Mouse (Mus musculus): ENCODE results near the gene Hoxd10.

Hoxd10 gene

DNA sequence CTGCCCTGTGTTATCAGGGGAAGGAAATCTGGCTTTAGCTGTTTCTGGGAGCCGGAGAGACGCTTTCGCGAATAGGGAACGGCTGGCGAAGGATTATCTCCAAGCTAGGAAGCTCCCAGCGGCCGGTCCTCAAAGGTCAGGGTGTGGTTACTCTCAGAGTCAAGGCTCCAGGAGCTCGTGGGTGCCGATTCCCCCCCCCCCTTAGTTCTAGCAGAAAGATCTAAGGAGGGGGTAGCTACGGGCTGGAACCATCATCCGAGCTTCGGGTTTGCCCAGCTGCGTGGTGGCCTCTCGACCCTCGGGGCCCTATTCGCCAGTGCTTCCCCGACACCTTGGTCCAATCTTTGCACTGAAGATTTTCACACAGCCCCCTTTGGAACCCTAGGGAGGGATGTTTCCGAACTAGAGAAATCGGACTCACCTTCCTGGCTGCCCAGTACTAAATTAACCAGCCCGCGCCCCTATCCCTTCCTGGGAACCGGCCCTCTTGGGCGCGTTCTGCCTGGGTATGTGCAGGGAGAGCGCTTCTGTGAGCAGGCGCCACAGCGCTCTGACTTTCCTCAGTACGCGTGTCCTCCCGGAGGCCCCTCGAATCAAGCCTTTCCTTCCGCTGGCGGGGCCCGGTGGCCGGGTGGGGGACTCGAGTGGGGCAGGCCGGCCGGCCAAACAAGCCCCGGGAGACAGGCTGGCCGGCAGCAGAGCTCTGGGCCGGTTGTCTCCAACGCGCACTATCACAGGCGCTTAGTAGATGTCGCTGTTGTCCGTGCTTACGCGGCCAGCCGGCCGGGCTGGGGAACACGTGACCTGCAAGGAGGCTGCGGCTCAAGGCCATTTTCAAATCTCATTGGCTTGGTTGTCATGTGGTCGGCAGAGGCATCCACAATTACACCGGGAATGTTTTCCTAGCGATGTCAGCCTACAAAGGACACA is at the start of gene Hoxd10:
Hoxd10 (plus strand) TSS at position 903 of the 930 bp plus-strand sequence.
- Histone ChIP-seq H3K36me3 (ENCODE audit: insufficient read depth, low read length) (no peaks in the 10 kb centered on the region), H3K4me3 (replicated peaks; ENCODE audit: low read length) (peak within 1 kb of the TSS; percentile 69), H3K4me1 (replicated peaks; ENCODE audit: low read depth, low read length) (peaks cover 58% of the 10 kb centered on the region), H3K9me3 (ENCODE audit: low read length) (no peaks in the 10 kb centered on the region), H3K27me3 (ENCODE audit: insufficient read depth, low read length) (peaks cover 96% of the 10 kb centered on the region)
- no peak for TF ChIP-seq NANOG (IDR thresholded peaks at IDR 0.05; ENCODE audit: borderline replicate concordance, low read length)
- no peak for TF ChIP-seq CTCF (conservative IDR thresholded peaks at IDR 0.05; ENCODE audit: low read length)
- no peak for TF ChIP-seq POU5F1 (IDR thresholded peaks at IDR 0.05; ENCODE audit: borderline replicate concordance, low read length)

DNA sequence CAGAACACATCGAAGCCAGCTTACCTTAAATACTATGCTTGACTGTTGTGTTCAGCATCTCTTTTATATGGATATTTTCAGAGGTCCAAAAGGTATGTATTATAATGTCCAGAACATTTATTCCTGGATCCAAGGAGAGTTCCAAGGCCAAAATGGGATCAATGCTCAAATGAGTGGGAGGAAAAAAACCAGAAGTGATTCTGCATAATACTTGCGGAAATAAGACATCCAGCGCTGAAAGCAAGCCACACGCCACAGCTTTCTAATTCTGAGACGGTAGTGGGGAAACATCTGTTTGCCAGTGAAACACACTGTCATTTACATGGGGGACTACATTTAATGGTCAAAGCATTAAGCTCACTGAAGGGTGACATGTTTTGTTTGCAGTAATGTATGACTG is 49.3 kb upstream of the Hoxd10 start:
- Histone ChIP-seq H3K4me3 (replicated peaks; ENCODE audit: low read length) (no peak overlapping the region), H3K27me3 (ENCODE audit: insufficient read depth, low read length) (peaks cover 32% of the 10 kb centered on the region), H3K36me3 (ENCODE audit: insufficient read depth, low read length) (no peaks in the 10 kb centered on the region), H3K4me1 (replicated peaks; ENCODE audit: low read depth, low read length) (peaks cover 4% of the 10 kb centered on the region), H3K9me3 (ENCODE audit: low read length) (no peaks in the 10 kb centered on the region)
- TF ChIP-seq NANOG (IDR thresholded peaks at IDR 0.05; ENCODE audit: borderline replicate concordance, low read length) (no peak), CTCF (conservative IDR thresholded peaks at IDR 0.05; ENCODE audit: low read length) (no peak)

DNA sequence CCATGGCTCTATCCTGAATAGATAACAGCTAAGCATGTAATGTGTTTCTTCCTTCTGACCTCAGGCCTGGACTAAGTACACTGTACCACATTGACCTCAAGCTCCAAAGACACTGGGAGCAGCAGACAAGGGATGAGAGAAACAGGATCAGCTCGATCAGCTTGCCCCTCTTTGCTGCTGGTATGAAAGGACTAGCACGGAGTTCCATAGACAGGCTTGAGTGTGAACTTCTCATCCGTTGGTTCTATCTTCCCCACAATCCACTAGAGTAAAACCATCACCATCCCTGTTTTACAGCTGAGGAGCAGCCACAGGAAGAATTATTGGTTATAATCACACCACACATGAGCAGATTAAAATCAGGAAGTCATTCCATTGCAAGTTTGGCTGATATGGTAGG is 46.1 kb upstream of the Hoxd10 start:
- Histone ChIP-seq H3K4me3 (replicated peaks; ENCODE audit: low read length) (no peak overlapping the region), H3K27me3 (ENCODE audit: insufficient read depth, low read length) (peaks cover 64% of the 10 kb centered on the region), H3K9me3 (ENCODE audit: low read length) (no peaks in the 10 kb centered on the region), H3K36me3 (ENCODE audit: insufficient read depth, low read length) (no peaks in the 10 kb centered on the region), H3K4me1 (replicated peaks; ENCODE audit: low read depth, low read length) (peaks cover 20% of the 10 kb centered on the region)
- TF ChIP-seq CTCF (conservative IDR thresholded peaks at IDR 0.05; ENCODE audit: low read length): no peak
- no peak for TF ChIP-seq NANOG (IDR thresholded peaks at IDR 0.05; ENCODE audit: borderline replicate concordance, low read length)
- no peak for TF ChIP-seq POU5F1 (IDR thresholded peaks at IDR 0.05; ENCODE audit: borderline replicate concordance, low read length)

DNA sequence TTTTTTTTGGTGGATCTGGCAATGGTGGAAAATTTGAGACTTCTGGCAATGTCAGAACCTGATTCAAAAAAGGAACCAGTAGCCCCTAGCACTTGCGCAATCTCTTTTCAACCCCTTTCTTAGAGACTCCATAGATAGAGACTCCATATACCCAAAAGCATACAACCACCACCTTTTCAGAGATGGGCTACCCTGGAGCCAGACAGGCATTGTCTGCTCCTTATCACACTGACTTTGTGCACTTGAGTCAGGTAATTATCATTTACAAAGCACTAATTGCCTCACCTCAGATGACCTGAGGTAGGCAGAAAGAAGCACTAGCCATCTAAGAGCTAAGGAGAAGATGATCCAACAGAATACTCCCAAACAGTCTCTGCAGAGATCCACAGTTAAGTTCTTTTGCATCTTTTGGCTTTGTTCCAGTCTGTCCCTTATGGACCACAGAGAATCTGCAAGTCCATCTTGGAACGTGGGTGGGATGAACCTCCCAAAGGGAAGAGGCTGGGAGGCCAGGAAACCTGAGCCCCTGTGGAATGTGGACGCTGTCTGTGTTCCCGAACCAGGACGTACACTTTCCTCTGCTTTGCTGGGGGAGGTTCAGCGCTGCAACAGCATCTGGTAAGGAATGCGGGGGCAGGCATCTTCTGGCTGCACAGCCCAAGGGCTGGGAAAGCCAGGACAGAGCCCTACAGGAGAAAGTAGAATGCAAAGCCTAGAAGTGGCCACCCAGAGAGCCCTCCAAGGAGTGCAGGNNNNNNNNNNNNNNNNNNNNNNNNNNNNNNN is 44.5 kb upstream of the Hoxd10 start:
- TF ChIP-seq NANOG (IDR thresholded peaks at IDR 0.05; ENCODE audit: borderline replicate concordance, low read length) (no peak), CTCF (conservative IDR thresholded peaks at IDR 0.05; ENCODE audit: low read length) (no peak), POU5F1 (IDR thresholded peaks at IDR 0.05; ENCODE audit: borderline replicate concordance, low read length) (no peak)
- no peaks in the 10 kb centered on the region for H3K9me3 ChIP-seq (ENCODE audit: low read length)
- H3K4me3 ChIP-seq (replicated peaks; ENCODE audit: low read length): no peak overlapping the region
- peaks cover 20% of the 10 kb centered on the region for H3K4me1 ChIP-seq (replicated peaks; ENCODE audit: low read depth, low read length)
- H3K27me3 ChIP-seq (ENCODE audit: insufficient read depth, low read length): peaks cover 78% of the 10 kb centered on the region
- H3K36me3 ChIP-seq (ENCODE audit: insufficient read depth, low read length): no peaks in the 10 kb centered on the region

DNA sequence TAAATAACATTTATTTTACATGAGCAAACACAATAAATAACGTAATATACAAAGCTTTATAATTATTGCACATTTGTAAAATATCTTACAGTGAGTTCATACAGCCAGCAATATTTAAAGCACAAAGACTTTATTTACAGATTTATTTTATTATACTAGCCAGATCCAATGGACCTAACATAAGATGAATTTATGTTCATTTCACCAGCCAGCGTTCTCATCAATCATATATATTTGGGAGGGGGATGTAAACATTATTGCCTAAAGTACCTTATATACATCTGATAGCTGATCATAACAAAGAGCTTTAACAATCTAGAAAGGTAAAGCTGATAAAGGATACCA is 38.8 kb upstream of the Hoxd10 start:
- Histone ChIP-seq H3K27me3 (ENCODE audit: insufficient read depth, low read length) (peaks cover 84% of the 10 kb centered on the region), H3K9me3 (ENCODE audit: low read length) (no peaks in the 10 kb centered on the region), H3K36me3 (ENCODE audit: insufficient read depth, low read length) (no peaks in the 10 kb centered on the region), H3K4me1 (replicated peaks; ENCODE audit: low read depth, low read length) (peaks cover 23% of the 10 kb centered on the region), H3K4me3 (replicated peaks; ENCODE audit: low read length) (no peak overlapping the region)
- no peak for TF ChIP-seq NANOG (IDR thresholded peaks at IDR 0.05; ENCODE audit: borderline replicate concordance, low read length)
- TF ChIP-seq POU5F1 (IDR thresholded peaks at IDR 0.05; ENCODE audit: borderline replicate concordance, low read length): no peak
- no peak for TF ChIP-seq CTCF (conservative IDR thresholded peaks at IDR 0.05; ENCODE audit: low read length)

DNA sequence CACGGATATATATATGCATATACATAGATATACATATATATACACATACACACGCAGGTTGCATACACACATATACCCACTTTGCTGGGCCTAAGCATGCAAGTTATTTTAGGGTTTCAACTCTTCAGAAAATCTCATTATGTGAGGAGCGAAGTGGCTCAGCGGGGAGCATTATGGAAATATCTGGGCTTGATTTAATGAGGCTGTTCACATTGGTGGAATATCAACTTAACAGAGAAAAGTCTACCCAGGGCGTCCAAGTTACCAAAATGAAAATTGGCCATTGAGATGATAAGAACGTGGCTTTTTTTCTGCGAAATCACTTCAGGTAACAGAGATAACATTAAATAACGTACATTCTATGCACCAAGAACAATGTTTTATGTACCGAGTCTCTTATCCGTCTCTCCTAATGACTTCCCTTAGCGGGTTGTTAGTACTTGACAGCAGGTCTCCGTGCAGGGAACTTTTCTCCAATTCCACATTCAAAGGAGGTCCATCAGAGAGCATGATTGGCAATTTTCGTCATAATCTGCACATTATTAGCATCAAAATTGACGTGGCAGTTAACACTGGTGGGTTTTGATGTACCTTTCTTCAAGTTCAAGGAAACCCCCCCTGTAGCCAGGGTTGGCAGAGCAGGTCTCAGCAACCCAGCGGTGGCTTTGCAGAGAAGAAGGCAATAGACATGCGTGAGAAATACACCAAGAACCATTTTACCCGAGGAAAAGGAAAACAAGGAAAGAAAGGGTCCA is 37.8 kb upstream of the Hoxd10 start:
- TF ChIP-seq NANOG (IDR thresholded peaks at IDR 0.05; ENCODE audit: borderline replicate concordance, low read length) (no peak), POU5F1 (IDR thresholded peaks at IDR 0.05; ENCODE audit: borderline replicate concordance, low read length) (no peak), CTCF (conservative IDR thresholded peaks at IDR 0.05; ENCODE audit: low read length) (no peak)
- H3K36me3 ChIP-seq (ENCODE audit: insufficient read depth, low read length): no peaks in the 10 kb centered on the region
- H3K4me1 ChIP-seq (replicated peaks; ENCODE audit: low read depth, low read length): peaks cover 21% of the 10 kb centered on the region
- peaks cover 84% of the 10 kb centered on the region for H3K27me3 ChIP-seq (ENCODE audit: insufficient read depth, low read length)
- no peaks in the 10 kb centered on the region for H3K9me3 ChIP-seq (ENCODE audit: low read length)
- no peak overlapping the region for H3K4me3 ChIP-seq (replicated peaks; ENCODE audit: low read length)

DNA sequence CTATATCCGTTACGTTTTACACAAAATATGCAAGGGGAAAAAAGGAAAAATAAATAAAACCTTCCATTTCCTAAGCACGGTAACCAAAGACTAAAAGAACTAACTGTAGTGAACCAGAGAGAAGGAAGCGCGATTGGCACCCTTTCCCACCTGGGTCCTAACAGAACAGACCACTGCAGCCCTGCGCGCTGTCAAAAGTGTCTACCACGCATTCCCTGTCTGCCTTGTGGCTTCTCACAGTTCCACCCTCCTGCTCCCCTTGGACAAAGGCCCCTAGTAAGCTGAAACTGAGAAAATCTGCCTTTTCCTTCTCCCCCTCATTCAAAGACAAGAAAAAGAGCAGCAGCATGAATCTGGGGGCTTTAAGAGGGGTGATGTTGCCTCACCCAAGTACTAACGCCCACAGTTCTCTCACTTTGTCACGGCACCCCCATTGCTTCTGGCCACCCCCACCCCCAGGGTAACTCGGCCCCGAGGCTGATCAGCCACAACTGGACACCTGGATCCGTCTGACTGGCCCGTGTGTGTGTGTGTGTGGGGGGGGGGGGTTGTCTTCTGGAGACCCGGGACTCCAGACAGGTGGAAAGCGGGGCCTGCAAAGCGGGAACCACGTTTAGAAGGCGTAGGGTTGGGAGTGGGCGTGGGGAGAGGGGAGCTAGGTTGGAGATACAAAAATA is 36.8 kb upstream of the Hoxd10 start:
- H3K27me3 ChIP-seq (ENCODE audit: insufficient read depth, low read length): peaks cover 84% of the 10 kb centered on the region
- peaks cover 28% of the 10 kb centered on the region for H3K4me1 ChIP-seq (replicated peaks; ENCODE audit: low read depth, low read length)
- H3K36me3 ChIP-seq (ENCODE audit: insufficient read depth, low read length): no peaks in the 10 kb centered on the region
- peak overlapping the region; percentile 72 for H3K4me3 ChIP-seq (replicated peaks; ENCODE audit: low read length)
- TF ChIP-seq NANOG (IDR thresholded peaks at IDR 0.05; ENCODE audit: borderline replicate concordance, low read length): no peak
- no peak for TF ChIP-seq POU5F1 (IDR thresholded peaks at IDR 0.05; ENCODE audit: borderline replicate concordance, low read length)
- no peak for TF ChIP-seq CTCF (conservative IDR thresholded peaks at IDR 0.05; ENCODE audit: low read length)
- no peaks in the 10 kb centered on the region for H3K9me3 ChIP-seq (ENCODE audit: low read length)

Measured in E14TG2a.4 (cell line).